Mouse (Mus musculus) lung, postnatal 36 days (tissue): ENCODE measurements around the gene Dnase2a.

Source experiments
- DNase-seq: peaks from one replicate; pipeline ENCODE4 v3.0.0; 2022; ENCODE audit warnings: mixed read lengths

The Dnase2a gene

DNA sequence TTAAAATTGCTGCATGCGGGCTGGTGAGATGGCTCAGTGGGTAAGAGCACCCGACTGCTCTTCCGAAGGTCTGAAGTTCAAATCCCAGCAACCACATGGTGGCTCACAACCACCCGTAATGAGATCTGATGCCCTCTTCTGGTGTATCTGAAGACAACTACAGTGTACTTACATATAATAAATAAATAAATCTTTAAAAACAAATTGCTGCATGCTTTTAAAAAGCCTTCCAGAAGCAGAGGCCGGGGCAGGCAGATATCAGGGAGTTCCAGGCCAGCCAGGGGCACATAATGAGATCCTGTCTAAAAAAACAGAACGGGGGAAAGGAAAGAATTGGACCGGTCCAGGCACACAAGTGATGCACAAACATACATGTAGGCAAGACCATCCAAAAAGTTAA is 381 bp upstream of the Dnase2a start:
- peak; percentile 15 for DNase-seq

DNA sequence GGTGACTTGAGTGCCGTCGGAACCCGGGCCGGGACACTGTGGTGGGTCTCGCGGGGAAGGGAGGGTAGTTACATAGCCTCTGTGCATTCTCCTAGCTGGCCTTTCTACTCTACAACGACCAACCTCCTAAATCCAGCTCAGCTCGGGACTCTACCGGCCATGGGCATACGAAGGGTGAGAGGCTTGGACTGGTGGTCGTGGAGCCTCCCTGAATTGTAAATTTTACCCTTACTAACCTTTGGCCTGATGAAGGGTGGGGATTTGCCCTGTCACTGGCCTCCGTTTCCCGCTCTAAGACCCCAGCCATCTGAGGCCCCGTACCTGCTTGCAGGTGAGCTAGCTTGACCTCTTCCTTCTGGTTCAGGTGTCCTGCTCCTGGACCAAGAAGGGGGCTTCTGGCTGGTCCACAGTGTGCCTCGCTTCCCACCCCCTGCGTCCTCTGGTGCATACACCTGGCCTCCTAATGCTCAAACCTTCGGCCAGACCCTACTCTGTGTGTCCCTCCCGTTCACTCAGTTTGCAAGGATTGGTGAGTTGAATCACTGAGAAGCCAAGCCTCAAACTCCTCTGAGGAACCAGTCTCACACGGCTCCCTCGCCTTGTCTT is 905 bp downstream of the Dnase2a start:
- DNase-seq, result no peak

DNA sequence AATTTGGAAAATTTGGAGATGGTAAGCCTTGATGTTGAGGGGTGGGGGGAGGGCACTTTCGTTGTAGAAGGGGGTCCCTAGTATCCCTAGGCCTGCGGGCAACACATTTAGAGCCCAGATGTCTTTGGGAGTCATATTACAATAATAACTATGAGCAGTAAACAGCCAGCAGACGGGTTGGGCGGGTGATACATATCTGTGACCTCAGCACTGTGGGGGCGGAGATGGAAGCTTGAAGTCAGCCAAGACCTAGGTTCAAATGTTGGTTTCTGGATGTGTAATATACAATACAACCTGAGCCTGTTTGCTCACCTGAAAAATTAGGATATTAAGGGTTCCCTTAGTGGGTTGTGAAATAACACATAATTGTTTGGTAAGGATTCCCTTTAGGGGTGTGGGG is 1.6 kb downstream of the Dnase2a start:
- no peak for DNase-seq

DNA sequence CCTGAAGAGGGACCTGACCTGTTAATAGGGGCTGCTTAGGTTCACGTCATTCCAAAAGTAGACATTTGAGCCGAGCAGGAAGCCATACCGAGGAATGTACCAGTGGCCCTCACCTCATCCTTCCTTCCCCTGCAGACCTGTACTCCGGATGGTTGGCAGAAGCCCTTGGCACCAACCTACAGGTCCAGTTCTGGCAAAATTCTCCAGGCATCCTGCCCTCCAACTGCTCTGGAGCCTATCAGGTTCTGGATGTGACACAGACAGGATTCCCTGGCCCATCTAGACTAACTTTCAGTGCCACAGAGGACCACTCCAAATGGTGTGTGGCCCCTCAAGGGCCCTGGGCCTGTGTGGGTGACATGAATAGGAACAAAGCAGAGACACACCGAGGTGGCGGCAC is 2.2 kb downstream of the Dnase2a start:
- DNase-seq, result no peak

DNA sequence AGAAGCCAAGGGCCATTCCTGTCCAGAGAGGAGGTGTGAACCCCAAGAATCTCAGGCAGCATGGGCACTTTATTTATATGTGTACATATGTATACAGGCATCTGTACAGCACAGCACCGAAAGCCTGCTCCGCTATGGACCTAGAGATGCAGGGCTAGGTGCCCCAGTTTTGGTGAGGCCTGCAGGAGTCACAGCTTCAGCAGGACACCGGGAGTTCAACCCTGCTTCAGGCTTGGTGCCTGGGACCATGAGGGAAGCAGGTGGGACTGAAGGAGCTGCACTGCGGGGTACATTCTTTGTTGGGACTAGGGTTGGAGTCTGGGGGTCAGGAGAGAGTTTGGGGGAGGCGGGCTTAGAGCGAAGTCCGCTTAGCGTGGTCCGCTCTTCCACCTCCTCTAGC is 3.5 kb downstream of the Dnase2a start:
- DNase-seq, result no peak

DNA sequence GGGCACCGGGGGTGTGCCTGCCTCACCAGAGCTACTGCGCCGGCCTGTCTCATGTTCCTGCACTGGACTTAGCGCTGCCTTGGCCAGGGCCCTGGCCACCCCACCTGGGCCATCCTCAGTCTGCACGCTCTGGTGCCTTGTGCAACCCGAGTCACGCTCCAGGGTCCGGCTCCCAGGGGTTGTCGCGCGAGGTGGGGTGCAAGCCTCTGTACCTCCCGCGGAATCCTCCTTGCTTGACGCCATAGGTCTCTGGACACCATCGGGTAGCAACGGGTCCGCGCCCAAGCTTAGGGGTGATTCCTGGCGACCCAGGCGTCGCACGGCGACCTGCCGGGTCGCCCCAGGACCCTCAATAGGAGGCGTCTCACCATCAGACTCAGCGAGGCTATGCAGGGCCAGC is 4.0 kb downstream of the Dnase2a start:
- no peak for DNase-seq

DNA sequence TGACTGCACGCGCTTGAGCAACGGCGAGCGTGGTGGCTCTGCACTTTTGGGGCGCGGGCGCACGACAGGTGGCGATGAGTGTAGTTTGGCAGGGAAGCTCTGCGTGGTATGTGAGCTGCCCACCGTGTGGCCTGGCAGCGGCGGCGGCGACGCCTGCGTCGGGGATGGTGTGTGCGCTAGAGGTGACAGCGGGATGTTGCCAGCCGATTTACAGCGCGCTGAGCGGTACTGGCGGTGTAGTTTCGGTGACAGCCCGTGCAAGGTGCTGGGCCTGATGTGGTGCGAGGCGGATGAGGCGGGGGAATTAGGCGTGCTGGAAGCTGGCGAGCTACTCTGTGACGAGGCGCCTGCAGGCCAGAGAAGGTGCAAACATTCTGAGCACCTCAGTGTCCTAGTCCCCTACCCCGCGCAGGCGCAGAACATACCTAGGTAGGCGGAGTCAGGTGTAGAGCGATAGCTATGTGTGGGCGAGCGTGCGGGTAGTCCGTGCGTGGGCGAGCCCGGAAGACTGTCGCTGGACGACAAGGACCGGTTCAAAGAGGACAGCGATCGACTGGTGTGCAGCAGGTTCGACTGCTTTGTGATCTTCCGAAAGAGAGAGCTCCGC is 4.6 kb downstream of the Dnase2a start:
- peak; percentile 87 for DNase-seq

DNA sequence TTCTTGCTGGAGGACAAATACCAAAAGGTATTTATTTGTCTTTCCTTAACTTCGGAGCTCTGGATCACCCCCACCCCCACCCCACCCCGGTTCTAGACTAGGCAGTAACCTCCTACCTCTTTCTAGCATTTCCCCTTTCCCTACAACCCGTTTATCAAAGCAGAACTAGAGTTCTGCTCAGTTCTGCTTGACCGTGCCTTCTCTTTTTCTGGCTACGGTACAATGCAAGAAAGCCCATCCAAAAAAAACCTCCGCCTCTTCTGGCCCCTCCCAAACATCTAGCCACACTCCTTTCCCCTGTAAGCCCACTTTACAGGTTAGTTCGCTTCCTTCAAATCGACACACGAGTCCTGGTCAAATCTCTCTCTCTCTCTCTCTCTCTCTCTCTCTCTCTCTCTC is 5.1 kb downstream of the Dnase2a start:
- peak; percentile 21 for DNase-seq

DNA sequence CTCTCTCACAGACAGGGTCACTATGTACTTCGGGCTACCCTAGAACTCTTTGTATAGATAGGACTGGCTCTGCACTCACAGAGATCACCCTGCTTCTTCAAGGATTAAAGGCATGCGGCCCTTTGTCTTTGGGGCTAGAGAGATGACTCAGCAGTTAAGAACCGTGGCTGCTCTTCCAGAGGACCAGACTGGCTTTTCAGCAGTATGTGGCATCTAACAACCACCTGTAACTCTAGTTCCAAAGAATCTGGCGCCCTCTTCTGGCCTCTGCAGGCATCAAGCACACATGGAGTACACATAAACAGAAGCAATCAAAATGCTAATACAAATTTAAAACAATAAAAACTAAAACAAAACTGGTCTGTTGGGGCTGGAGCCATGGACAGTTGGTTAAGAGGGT is 5.6 kb downstream of the Dnase2a start:
- peak; percentile 74 for DNase-seq

DNA sequence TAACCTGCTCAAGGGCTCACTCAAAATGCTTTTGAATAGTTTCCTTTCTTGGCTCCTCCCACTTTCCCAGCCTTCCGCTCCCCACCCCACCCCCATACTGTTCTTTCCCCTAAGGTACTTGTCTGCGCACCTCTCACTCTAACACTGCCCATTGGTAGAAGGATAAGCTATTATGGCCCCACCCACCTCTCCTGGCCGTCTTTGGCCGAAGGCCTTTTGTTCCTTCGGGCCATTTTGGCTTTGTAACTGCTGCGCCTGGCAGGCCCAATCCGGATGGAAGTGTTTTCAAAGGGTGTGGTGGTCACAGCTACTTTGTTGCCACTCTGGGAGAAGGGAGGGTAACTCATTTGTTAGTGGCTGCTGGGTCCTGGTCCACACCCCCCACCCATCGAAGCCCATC is 6.9 kb downstream of the Dnase2a start:
- DNase-seq, result peak; percentile 59

DNA sequence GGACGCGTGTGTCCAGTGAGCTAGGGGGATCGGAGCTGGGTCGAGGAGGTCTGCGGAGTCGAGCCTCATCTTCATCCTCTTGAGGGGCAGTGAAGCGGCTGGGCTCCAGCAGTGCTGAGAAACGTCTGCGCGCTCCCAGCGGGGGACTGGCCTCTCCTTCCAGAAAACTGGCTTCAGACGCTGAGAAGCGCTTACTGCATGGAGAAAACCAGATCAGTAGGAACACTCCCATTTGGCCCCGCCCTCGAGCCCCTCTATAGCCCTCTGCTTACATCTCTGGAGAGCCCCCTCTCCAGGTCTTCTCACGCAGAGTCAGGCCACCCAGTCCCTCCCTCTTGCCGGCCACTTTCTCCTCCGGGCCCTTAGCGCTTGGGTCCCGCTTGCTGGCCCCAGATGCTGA is 9.4 kb downstream of the Dnase2a start:
- DNase-seq, result no peak

DNA sequence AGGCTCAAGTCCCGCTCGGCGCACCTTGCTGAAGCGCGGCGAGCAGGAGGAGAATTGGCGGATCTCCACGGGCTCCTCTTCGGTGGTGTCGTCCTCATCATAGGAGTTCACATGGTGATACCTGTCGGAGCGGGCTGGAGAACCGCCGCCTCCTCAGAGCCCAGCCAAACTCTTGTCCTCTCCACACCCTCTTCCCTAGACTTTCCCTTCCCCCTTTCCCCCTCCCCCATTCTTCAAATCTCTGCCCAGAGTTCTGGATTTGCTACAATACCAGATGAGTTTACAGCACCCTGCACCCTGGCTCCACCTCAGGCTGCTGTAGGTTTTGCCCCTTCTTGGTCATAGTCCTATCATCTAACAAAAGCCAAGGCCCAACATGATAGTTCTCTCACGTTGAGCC is 10.3 kb downstream of the Dnase2a start:
- no peak for DNase-seq

DNA sequence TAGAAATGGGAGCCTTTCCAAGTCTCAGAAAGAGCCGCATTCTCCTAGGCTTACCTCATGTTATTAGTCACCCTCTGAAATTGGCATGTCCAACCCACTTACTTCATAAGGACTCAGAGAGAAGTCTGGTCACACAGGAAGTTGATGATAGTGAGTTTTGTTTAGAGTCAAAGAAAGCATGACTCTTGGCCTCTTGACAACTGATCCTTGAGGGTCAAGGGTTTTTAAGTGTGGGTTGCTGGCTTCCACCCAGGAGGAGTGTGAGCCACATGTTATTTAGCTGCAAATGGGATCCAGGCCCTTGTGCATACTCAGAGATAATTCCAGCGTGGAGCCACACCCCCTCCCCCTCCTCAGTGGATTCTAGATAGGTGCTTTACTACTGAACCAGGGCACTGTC is 13.2 kb downstream of the Dnase2a start:
- peak; percentile 90 for DNase-seq

DNA sequence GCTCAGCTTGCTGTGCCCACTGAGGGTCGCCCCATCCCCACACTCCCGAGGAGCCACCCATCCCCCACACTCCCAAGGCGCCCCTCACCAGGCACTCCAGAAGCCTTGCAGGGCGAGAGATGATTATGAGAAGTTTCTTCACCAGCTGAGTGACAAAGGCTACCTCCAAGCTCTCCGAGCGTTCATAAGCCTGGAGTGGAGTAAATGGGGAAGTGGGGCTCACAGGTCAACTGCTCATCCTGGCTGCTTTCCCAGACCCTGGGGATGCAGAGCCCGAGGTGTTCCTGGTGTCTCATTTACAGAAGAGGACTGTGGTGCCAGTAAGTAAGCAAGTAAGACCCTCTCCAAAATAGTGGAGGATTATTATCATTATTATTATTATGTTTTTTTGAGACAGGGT is 17.2 kb downstream of the Dnase2a start:
- no peak for DNase-seq

DNA sequence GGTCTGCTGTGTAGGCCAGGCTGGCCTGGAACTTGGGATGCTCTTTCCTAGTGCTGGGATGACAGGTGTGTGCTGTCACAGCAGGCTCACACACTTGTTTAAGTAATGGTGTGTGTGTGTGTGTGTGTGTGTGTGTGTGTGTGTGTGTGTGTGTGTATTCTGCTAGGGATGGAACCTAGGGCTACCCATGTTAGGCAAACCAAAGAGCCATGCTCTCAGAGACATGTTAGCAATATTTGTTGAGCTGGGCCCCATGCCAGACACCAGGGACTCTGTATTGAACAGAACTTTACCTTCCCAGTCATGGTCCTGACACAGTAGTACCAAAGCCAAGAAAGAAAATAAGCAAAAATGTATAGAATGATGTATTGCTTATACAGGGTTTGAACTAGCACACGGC is 19.2 kb downstream of the Dnase2a start:
- no peak for DNase-seq

DNA sequence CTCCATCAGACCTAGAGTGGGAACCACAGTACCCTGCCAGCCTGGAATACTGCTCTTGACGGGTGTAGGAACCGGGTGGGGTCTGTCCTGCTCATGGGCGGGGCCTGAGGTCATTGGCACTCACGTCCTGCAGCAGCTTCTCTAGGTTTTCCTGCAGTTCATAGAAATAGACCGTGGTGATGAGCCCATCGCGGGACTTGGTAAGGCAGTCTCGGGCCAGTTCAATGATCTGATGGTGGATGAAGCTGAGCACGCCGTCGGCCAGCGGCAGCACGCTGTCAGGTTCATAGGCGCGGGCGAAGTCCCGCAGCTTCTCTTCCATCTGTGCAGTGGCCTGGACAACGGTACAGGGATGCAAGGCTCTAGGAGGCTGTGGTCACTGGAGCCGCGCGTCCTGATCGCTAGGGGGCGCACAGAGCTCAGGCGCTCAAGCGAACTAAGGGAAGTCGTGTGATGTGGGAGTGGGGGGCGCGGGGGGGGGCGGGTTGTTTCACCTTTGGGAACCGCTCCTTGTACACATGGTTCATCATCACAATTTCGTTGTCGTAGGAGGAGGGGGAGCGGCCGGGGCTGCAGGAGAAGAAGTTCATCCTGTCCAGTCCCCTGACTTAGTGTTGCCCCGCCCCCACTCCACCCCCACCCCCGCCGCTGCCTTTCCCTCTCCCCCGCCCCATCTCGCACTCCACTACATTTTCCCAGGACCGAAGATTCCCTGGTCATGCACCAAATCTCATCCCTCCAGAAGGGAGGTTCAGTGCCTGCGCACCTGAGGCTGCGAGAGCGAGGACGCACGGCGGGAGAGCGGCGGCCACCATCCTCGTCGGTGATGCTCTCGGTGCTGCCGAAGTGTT is 20.3 kb downstream of the Dnase2a start:
- peak; percentile 80 for DNase-seq

DNA sequence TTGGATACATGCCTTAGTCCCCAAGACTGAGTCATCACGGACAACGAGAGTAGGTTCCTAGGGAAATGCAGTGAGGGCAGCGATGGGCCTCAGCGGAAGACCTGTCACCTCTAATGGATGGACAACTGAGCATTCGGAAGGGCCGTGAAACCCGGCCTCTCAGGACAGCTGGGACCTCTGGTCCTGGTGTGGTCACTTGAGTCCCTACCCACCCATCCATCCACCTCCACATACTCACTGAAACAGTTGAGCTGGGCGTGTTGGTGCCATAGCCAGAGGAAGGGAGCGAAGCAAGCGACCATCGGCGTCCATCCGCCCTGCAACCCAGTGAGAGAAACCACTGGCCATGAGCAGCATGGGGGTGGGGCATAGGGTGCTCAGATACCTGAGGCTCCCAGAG is 22.2 kb downstream of the Dnase2a start:
- DNase-seq, result no peak

DNA sequence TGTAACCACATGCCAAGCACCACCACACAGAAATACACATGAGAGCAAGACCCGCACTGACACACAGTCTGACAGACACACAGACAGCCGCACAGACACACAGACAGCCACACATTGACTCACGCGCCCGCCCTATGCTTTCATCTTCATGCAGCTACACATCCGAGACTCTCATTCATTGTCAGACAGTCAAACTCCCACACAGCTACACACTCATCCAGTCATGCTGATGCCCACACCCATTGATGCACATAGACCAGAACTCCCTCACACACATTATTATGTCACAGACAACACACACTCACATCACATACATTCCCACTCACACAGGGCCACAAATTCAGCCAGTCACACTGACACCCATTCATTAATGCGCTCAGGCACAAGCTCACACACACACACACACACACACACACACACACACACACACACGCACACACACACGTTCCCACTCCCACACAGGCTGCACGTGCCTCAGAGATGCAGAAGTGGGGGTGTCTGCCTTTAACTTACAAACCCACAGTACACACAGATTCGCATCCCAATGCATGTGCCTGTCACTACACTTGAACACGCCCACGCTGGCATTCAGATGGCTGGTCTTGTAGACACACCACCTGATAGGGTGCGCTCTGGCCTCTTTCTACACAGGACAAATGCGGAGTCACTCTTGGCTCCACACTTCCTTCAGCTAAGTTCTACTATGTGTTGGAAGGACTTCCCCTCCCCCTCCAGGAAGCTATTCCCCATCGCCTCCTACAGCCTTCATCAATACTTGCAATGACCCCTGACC is 25.6 kb downstream of the Dnase2a start:
- no peak for DNase-seq

DNA sequence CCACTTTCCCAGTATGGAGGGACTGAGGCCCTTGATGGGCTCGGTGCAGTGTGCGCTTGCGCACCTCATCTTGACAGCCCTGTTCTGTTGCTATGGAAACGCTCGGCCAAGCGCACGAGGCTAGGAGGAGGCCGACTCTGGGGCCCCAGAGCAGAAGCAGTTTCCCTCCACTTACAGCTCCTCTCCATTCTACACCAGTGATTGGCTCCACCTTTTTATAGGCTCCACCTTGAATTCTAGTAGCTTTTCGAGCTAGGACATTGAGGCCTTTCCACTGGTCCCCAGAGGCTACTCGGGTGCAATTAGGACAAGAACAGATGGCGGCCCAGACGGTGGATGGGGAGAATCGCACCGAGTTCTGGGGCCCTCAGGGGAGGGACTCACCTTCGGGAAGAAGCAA is 26.5 kb downstream of the Dnase2a start:
- DNase-seq, result no peak

DNA sequence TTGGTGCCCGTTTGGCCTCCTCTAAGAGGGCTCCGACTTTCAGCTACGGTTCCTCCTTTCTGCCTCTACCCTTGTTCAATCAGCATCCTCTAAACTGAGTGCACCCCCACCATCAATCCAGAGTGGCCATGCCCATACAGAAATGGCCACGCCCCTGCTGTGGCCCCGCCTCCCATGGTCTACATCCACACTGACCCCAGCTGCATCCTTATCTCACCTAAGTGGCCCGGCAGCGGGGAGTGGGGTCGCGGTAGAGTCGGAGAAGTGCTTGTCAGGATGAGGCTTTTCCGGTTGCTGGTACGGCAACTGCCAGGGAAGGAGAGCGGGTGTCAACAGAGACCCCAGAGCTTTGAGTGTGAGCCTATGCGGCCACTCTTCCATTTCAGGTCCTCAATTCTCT is 27.1 kb downstream of the Dnase2a start:
- no peak for DNase-seq

DNA sequence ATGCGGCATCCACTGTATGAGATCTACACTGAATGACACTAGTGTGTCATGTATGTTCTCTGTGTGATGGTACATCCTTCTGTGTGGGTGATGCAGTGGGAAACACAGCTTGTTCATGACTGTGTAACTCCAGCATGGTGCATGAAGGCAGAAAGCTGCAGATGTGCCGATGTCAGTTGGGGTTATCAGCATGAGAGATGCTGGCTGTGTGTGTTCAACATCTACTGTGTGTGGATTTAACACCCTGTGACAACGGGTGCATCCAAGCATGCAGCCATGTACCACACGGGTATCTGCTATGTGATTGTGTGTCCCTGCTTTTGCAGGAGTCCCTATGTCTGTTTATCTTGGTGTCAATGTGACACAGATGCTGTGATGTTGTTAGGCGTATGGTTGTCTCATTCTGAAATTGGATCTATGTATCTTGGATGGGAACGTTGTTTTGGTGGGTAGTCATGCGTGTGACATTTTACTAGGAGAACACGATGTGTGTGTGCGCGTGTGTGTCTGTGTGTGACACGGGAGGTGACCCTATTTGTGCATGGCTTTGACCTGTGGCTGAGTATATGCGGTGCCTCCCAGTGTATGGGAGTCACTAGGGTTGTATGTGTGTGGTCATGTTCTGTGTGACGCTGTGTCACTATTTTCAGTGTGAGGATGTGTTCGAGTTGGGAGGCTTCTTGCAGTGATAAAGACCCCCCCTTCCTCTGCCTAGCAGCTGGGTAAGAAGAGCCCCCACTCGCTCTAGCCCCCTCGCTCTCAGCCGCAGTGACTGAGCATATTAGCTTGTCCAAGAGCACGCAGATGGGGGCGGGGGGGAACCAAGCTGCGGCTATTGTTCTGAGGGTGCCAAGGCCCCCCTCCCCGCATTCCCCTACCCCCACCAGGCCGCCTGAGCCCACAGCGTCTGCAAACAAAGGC is 27.9 kb downstream of the Dnase2a start:
- no peak for DNase-seq

DNA sequence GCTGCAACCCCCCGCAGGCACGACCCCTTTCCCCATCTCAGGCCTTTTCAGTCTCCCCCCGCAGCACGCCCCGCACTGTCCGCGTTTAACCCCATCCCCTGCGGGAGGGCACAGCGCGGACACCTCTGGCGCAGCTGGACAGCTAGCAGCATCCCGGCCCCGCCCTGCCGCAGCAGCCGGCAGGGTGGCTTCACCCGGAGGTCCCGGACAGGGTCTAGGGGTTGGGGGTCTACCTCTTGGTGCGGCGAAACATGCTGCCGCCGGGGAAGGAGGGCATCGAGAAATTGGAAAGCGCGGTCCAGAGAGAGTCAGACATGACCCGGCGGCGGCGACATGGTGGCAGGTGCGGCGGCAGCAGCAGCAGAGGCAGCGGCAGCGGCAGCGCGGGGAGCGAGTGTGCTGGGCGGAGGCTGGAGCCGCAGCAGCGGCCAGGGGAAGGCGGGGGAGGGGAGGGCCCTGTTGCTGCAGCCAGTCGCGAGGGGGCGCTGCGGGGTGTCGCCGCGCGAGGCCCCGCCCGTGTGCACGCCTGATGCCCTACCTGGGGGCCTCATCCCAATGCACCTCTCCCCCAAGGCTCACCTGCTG is 28.7 kb downstream of the Dnase2a start, which contains the start of gene Mast1:
Mast1 (minus strand) TSS at position 398 of the 585 bp plus-strand sequence.
- peak; percentile 58 for DNase-seq
